Comparison of ENCODE assay signal across 10 mouse cellular contexts in genomic region chr1:40171878-40172277, GRCm38 (mm10). TPM values are rescaled to one million over a fixed set of nuclear protein-coding genes. Genes with fewer than 3 reads are reported as not detected.
DNase-seq lines count a peak whose midpoint lies in the region; ATAC-seq and TF ChIP-seq lines count a peak whose summit lies in the region.
"Had no signal": no experiment of that assay in that cellular context is flagged by ENCODE, and none has a peak within 500 bp of the region (broad histone marks: within the 10 kb centered on the region; RNA-seq: fewer than 3 reads in every experiment).

No protein-coding gene starts in this region.

- no peak overlapping the region for H3K4me3 ChIP-seq in forebrain, postnatal 0 days (ENCODE audit: low read depth, low read length)
- no peak overlapping the region for H3K4me3 ChIP-seq in forebrain, embryonic 15.5 days
- no peak overlapping the region for H3K4me3 ChIP-seq in hindbrain, embryonic 14.5 days (replicated peaks; ENCODE audit: low read length)
- no peak overlapping the region for H3K4me3 ChIP-seq in midbrain, embryonic 16.5 days (ENCODE audit: low read depth, low read length)
- H3K4me3 ChIP-seq: embryonic facial prominence, embryonic 13.5 days; megakaryocyte, embryonic 14.5 days had no signal

- WGBS in forebrain, postnatal 0 days, result 48% methylated on average over 5 of the region's 5 CpGs
- 62% methylated on average over 5 of the region's 5 CpGs for WGBS in forebrain, embryonic 15.5 days
- WGBS in hindbrain, embryonic 14.5 days, result 76% methylated on average over 5 of the region's 5 CpGs
- 74% methylated on average over 5 of the region's 5 CpGs for WGBS in midbrain, embryonic 16.5 days

- no peaks in the 10 kb centered on the region for H3K4me1 ChIP-seq in forebrain, postnatal 0 days (ENCODE audit: insufficient read depth)
- H3K4me1 ChIP-seq in forebrain, embryonic 15.5 days, result no peaks in the 10 kb centered on the region
- no peaks in the 10 kb centered on the region for H3K4me1 ChIP-seq in hindbrain, embryonic 14.5 days (replicated peaks; ENCODE audit: control insufficient read depth, insufficient read depth, low read length)
- H3K4me1 ChIP-seq in midbrain, embryonic 16.5 days (ENCODE audit: control insufficient read depth, insufficient read depth, low read length), result no peaks in the 10 kb centered on the region
- H3K4me1 ChIP-seq: embryonic facial prominence, embryonic 13.5 days; megakaryocyte, embryonic 14.5 days had no signal

- no peak overlapping the region for H3K4me2 ChIP-seq in forebrain, postnatal 0 days (ENCODE audit: low read depth)
- no peak overlapping the region for H3K4me2 ChIP-seq in forebrain, embryonic 15.5 days (replicated peaks)
- H3K4me2 ChIP-seq in hindbrain, embryonic 14.5 days (replicated peaks), result no peak overlapping the region
- no peak overlapping the region for H3K4me2 ChIP-seq in midbrain, embryonic 16.5 days (ENCODE audit: low read length)
- H3K4me2 ChIP-seq: embryonic facial prominence, embryonic 13.5 days had no signal

- H3K27ac ChIP-seq in forebrain, postnatal 0 days (ENCODE audit: low read depth, low read length), result no peak overlapping the region
- H3K27ac ChIP-seq in forebrain, embryonic 15.5 days (replicated peaks), result no peak overlapping the region
- no peak overlapping the region for H3K27ac ChIP-seq in hindbrain, embryonic 14.5 days
- H3K27ac ChIP-seq in midbrain, embryonic 16.5 days (ENCODE audit: low read length), result no peak overlapping the region
- H3K27ac ChIP-seq: embryonic facial prominence, embryonic 13.5 days had no signal

- H3K36me3 ChIP-seq in forebrain, postnatal 0 days (ENCODE audit: insufficient read depth), result no peaks in the 10 kb centered on the region
- H3K36me3 ChIP-seq in forebrain, embryonic 15.5 days, result no peaks in the 10 kb centered on the region
- no peaks in the 10 kb centered on the region for H3K36me3 ChIP-seq in hindbrain, embryonic 14.5 days (replicated peaks; ENCODE audit: control insufficient read depth, insufficient read depth)
- no peaks in the 10 kb centered on the region for H3K36me3 ChIP-seq in midbrain, embryonic 16.5 days (ENCODE audit: control insufficient read depth, insufficient read depth, low read length)
- H3K36me3 ChIP-seq: embryonic facial prominence, embryonic 13.5 days had no signal

- DNase-seq in forebrain, postnatal 0 days, result peak; percentile 31
- peak; percentile 85 for DNase-seq in NIH3T3 (ENCODE audit: low read depth)
- DNase-seq in heart, adult 8-10 months (ENCODE audit: low spot score), result peak; percentile 82
- DNase-seq in layer of hippocampus, adult 8-10 months (ENCODE audit: low spot score in 2 of 2), result peak; percentile 22 to 49
- DNase-seq in right cerebral cortex, adult 2 months (ENCODE audit: low spot score in 2 of 2), result peak; percentile 46 to 62
- no peak for DNase-seq in hindbrain, embryonic 14.5 days (ENCODE audit: low spot score)

- ATAC-seq in forebrain, postnatal 0 days, result no peak
- ATAC-seq in forebrain, embryonic 15.5 days (replicated peaks), result no peak
- no peak for ATAC-seq in hindbrain, embryonic 14.5 days (ENCODE audit: low FRiP score)
- no peak for ATAC-seq in midbrain, embryonic 16.5 days

- TF ChIP-seq CTCF in forebrain, postnatal 0 days (IDR thresholded peaks at IDR 0.05; ENCODE audit: low read depth), result no peak

- H3K9ac ChIP-seq in forebrain, postnatal 0 days, result no peak overlapping the region
- no peak overlapping the region for H3K9ac ChIP-seq in forebrain, embryonic 15.5 days (replicated peaks)
- H3K9ac ChIP-seq in hindbrain, embryonic 14.5 days, result no peak overlapping the region
- no peak overlapping the region for H3K9ac ChIP-seq in midbrain, embryonic 16.5 days (ENCODE audit: low read depth, low read length)
- H3K9ac ChIP-seq: embryonic facial prominence, embryonic 13.5 days had no signal

- no peaks in the 10 kb centered on the region for H3K27me3 ChIP-seq in forebrain, postnatal 0 days (ENCODE audit: insufficient read depth, low read length)
- H3K27me3 ChIP-seq in forebrain, embryonic 15.5 days, result no peaks in the 10 kb centered on the region
- H3K27me3 ChIP-seq in hindbrain, embryonic 14.5 days (ENCODE audit: control insufficient read depth, insufficient read depth, low read length), result no peaks in the 10 kb centered on the region
- no peaks in the 10 kb centered on the region for H3K27me3 ChIP-seq in midbrain, embryonic 16.5 days (ENCODE audit: control insufficient read depth, insufficient read depth, low read depth, low read length)
- H3K27me3 ChIP-seq: embryonic facial prominence, embryonic 13.5 days; megakaryocyte, embryonic 14.5 days had no signal

- no peaks in the 10 kb centered on the region for H3K9me3 ChIP-seq in forebrain, postnatal 0 days (ENCODE audit: low read length)
- no peaks in the 10 kb centered on the region for H3K9me3 ChIP-seq in forebrain, embryonic 15.5 days
- H3K9me3 ChIP-seq in hindbrain, embryonic 14.5 days (ENCODE audit: control insufficient read depth, low read length), result peaks cover 3% of the 10 kb centered on the region; the same call in 1 of the 2 replicates
- H3K9me3 ChIP-seq in midbrain, embryonic 16.5 days (replicated peaks; ENCODE audit: control insufficient read depth, low read length, poor library complexity, severe bottlenecking), result no peaks in the 10 kb centered on the region
- H3K9me3 ChIP-seq: embryonic facial prominence, embryonic 13.5 days; megakaryocyte, embryonic 14.5 days had no signal

RNA-seq across cellular contexts. Expression of gene Il1r1, which starts 53.0 kb away (rescaled TPM):
- total RNA-seq in forebrain, postnatal 0 days (2014; rRNA removed), result 0.38 and 0.90 TPM in 2 replicates
- 0.35 and 0.84 TPM in 2 replicates for polyA plus RNA-seq in forebrain, postnatal 0 days (2015; fragmentation: Nextera tagmentation; extraction: Ambion mirVana)
- polyA plus RNA-seq in forebrain, embryonic 15.5 days (2015; fragmentation: Nextera tagmentation; extraction: Ambion mirVana), result 0.56 and 1.1 TPM in 2 replicates
- total RNA-seq in heart, adult 8-10 months (2022), result 1 to 10 TPM; 4.2 to 5.4 (median 5.1) TPM
- 1 to 10 TPM; 5.8 to 9.7 (median 8.1) TPM for total RNA-seq in layer of hippocampus, adult 8-10 months (2022)
- 0.66 and 0.70 TPM in 2 replicates for polyA plus RNA-seq in hindbrain, embryonic 14.5 days (2014; fragmentation: Nextera tagmentation; extraction: Ambion mirVana)
- polyA plus RNA-seq in midbrain, embryonic 16.5 days (2015; fragmentation: Nextera tagmentation; extraction: Ambion mirVana), result 0.68 and 0.72 TPM in 2 replicates
